Mouse (Mus musculus): Measurements from ENCODE around the gene Orai1. TPM values are rescaled to one million over a fixed set of nuclear protein-coding genes. Genes with fewer than 3 reads are reported as not detected.
"Not testable (repeated sequence)": the region's sequence is repeated elsewhere in the genome, so short reads cannot be mapped to it uniquely, and the experiment has no call there.

The Orai1 gene
- 14.2 TPM in 2 replicates for polyA plus RNA-seq (2015; fragmentation: Nextera tagmentation; extraction: Ambion mirVana)

DNA sequence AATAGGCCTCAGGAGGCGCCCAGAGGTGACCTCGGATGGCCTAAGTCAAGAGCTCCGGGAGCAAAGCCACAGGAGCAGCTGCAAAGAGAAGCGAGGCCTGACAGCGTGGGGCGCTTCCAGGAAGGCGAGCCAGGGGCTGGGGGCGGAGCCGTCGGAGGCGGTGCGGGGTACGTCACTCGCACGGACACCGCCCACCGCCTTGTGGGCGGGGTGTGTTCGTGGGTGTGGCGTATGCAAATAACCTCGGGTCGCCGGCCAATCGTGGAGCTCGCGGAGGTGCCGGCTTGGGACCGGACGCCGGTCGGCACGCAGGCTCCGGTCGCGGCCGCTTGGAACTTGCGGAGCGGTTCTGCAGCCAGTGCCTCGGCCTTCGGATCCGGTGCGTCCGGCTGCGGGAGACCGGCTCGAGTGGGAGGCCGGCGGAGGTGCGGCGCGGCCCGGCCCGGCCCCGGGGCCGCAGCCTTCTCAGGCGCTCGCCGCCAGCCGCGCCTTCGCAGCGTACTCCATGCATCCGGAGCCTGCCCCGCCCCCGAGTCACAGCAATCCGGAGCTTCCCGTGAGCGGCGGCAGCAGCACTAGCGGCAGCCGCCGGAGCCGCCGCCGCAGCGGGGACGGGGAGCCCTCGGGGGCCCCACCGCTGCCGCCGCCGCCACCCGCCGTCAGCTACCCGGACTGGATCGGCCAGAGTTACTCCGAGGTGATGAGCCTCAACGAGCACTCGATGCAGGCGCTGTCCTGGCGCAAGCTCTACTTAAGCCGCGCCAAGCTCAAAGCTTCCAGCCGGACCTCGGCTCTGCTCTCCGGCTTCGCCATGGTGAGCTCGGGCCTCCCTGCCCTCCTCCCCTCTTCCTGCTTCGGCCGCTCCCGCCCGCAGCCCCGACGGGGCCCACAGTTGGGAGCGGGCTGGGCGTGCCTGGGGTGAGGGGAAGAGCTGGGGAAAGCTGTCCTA lies at the start of gene Orai1:
Orai1 (plus strand) TSS at position 322 of the 949 bp plus-strand sequence.
- Histone ChIP-seq H3K27ac (ENCODE audit: low read depth, low read length) (peak within 1 kb of the TSS; percentile 90), H3K36me3 (ENCODE audit: control insufficient read depth, insufficient read depth, low read length) (no peaks in the 10 kb centered on the region), H3K4me3 (ENCODE audit: low read length) (peak within 1 kb of the TSS; percentile 80), H3K27me3 (replicated peaks; ENCODE audit: control insufficient read depth, insufficient read depth, low read length) (no peaks in the 10 kb centered on the region), H3K4me2 (ENCODE audit: low read length) (peak within 1 kb of the TSS; percentile 81), H3K9ac (ENCODE audit: low read depth, low read length) (peak within 1 kb of the TSS; percentile 88), H3K9me3 (ENCODE audit: control insufficient read depth, low read length) (no peaks in the 10 kb centered on the region), H3K4me1 (ENCODE audit: control insufficient read depth, insufficient read depth, low read depth, low read length) (peaks cover 21% of the 10 kb centered on the region)
- ATAC-seq, result peak; percentile 97
- under 1% methylated on average over 80 of the region's 106 CpGs for WGBS

DNA sequence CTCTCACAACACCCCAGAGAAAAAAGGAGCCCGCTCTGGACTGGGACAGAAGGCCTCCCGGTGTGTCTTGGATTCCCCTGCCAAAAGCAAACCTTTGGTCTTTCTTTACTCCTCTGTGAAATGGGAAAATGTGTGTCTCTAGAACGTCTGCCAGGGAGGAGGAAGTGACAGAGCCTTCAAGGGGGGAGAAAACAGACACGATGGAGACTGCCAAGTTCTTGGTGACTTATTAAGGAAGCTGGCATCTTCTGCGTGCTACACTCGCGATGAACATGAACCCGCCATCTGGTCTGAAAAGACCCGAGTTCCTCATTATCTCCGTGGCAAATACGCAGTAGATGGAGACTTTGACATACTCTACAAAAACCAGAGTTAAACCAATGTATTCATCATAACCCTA lies 49.4 kb upstream of the Orai1 start:
- no peak overlapping the region for H3K9ac ChIP-seq (ENCODE audit: low read depth, low read length)
- no peaks in the 10 kb centered on the region for H3K27me3 ChIP-seq (replicated peaks; ENCODE audit: control insufficient read depth, insufficient read depth, low read length)
- no peaks in the 10 kb centered on the region for H3K4me1 ChIP-seq (ENCODE audit: control insufficient read depth, insufficient read depth, low read depth, low read length)
- no peak overlapping the region for H3K4me3 ChIP-seq (ENCODE audit: low read length)
- H3K4me2 ChIP-seq (ENCODE audit: low read length), result no peak overlapping the region
- no peak overlapping the region for H3K27ac ChIP-seq (ENCODE audit: low read depth, low read length)
- WGBS, result 73% methylated on average over 11 of the region's 11 CpGs
- H3K9me3 ChIP-seq (ENCODE audit: control insufficient read depth, low read length), result no peaks in the 10 kb centered on the region
- H3K36me3 ChIP-seq (ENCODE audit: control insufficient read depth, insufficient read depth, low read length), result no peaks in the 10 kb centered on the region
- ATAC-seq, result no peak

DNA sequence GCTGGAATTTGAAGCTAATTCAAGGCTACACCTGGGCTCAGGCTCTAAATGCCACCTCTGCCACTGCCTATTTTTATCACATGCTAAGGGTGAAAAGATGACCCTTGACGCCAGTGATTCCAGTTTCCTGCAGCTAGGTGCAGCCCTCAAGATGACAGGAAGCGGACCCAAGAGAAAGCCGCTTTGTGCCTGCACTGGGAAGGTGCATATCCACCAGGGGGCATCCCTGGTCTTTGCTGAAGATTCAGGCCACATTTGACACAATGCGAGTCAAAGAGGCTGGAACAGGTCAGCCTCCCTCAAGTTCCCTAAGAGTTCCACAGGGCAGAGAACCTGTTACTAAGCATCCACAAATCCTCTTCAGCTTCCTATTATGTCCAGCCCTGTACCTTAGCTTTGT lies 46.6 kb upstream of the Orai1 start:
- H3K27ac ChIP-seq (ENCODE audit: low read depth, low read length), result no peak overlapping the region
- H3K4me3 ChIP-seq (ENCODE audit: low read length), result no peak overlapping the region
- H3K36me3 ChIP-seq (ENCODE audit: control insufficient read depth, insufficient read depth, low read length), result no peaks in the 10 kb centered on the region
- no peak overlapping the region for H3K4me2 ChIP-seq (ENCODE audit: low read length)
- no peak for ATAC-seq
- no peaks in the 10 kb centered on the region for H3K4me1 ChIP-seq (ENCODE audit: control insufficient read depth, insufficient read depth, low read depth, low read length)
- no peak overlapping the region for H3K9ac ChIP-seq (ENCODE audit: low read depth, low read length)
- H3K9me3 ChIP-seq (ENCODE audit: control insufficient read depth, low read length), result no peaks in the 10 kb centered on the region
- no peaks in the 10 kb centered on the region for H3K27me3 ChIP-seq (replicated peaks; ENCODE audit: control insufficient read depth, insufficient read depth, low read length)
- WGBS, result 33% methylated on average over 4 of the region's 4 CpGs

DNA sequence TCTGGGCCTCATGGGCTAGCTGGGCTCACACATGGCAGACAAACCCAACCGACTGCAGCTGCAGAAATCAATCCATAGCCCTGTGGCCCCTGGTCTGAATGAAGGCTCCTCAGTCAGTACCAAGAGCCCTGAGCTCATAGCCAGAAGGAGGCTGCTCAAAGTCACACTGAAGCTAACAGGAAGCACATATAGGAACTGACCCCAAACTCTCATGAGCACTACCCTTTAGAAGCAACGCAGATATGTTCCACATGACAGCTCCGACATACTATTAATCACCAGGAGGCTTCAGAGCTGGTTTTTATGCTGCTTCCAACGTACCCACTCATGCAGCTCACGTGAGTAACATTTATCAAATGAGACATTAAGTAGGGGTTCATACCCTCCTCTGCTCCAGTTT lies 44.8 kb upstream of the Orai1 start:
- no peak for ATAC-seq
- Histone ChIP-seq H3K27me3 (replicated peaks; ENCODE audit: control insufficient read depth, insufficient read depth, low read length) (no peaks in the 10 kb centered on the region), H3K4me2 (ENCODE audit: low read length) (no peak overlapping the region), H3K4me3 (ENCODE audit: low read length) (no peak overlapping the region), H3K27ac (ENCODE audit: low read depth, low read length) (no peak overlapping the region), H3K4me1 (ENCODE audit: control insufficient read depth, insufficient read depth, low read depth, low read length) (no peaks in the 10 kb centered on the region), H3K36me3 (ENCODE audit: control insufficient read depth, insufficient read depth, low read length) (no peaks in the 10 kb centered on the region), H3K9ac (ENCODE audit: low read depth, low read length) (no peak overlapping the region), H3K9me3 (ENCODE audit: control insufficient read depth, low read length) (no peaks in the 10 kb centered on the region)
- 72% methylated on average over 5 of the region's 5 CpGs for WGBS

DNA sequence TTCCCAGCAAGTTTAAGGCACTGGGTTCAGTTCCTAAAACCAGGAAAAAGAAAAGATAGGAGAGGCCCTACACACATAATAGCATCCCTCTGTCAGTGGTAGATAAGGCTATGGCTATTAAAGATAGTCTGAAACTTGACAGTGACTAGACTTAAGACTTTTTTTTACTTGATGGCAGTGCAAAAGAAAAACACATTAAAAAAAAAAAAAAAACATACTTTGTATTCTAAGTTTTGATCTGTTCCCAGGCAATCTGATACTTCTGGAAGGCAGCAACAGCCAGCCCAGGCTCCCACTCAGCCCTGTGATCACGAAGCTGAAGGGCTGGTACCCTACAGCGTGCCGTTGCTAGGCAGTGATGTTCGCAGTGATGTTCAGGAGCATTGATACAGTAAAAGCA lies 43.4 kb upstream of the Orai1 start:
- 81% methylated on average over 4 of the region's 4 CpGs for WGBS
- H3K36me3 ChIP-seq (ENCODE audit: control insufficient read depth, insufficient read depth, low read length), result no peaks in the 10 kb centered on the region
- H3K9me3 ChIP-seq (ENCODE audit: control insufficient read depth, low read length), result no peaks in the 10 kb centered on the region
- H3K4me1 ChIP-seq (ENCODE audit: control insufficient read depth, insufficient read depth, low read depth, low read length), result no peaks in the 10 kb centered on the region
- no peak overlapping the region for H3K27ac ChIP-seq (ENCODE audit: low read depth, low read length)
- H3K4me2 ChIP-seq (ENCODE audit: low read length), result no peak overlapping the region
- no peaks in the 10 kb centered on the region for H3K27me3 ChIP-seq (replicated peaks; ENCODE audit: control insufficient read depth, insufficient read depth, low read length)
- ATAC-seq, result no peak
- no peak overlapping the region for H3K4me3 ChIP-seq (ENCODE audit: low read length)
- H3K9ac ChIP-seq (ENCODE audit: low read depth, low read length), result no peak overlapping the region

DNA sequence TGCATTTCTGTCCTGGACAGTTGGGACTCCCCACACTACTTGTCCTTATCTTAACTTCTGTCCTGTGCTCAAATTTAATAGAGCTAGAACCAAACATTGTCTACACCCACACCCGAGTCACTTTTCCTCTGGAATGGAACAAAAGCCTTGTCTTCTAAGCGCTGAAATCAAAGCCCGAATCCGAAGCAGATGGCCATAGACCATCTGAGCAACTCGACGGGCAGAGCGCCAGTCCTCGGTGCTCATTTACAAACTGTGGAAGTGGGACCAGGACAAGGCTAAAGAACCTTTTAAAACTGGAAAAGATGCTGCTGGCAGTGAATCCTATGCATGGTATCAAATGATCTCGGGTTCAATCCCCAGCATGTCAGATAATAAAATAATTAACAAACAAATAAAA lies 42.8 kb upstream of the Orai1 start:
- Histone ChIP-seq H3K4me3 (ENCODE audit: low read length) (no peak overlapping the region), H3K4me1 (ENCODE audit: control insufficient read depth, insufficient read depth, low read depth, low read length) (no peaks in the 10 kb centered on the region), H3K27me3 (replicated peaks; ENCODE audit: control insufficient read depth, insufficient read depth, low read length) (no peaks in the 10 kb centered on the region), H3K27ac (ENCODE audit: low read depth, low read length) (peak overlapping the region; percentile 17; the same call in 1 of the 2 replicates), H3K9me3 (ENCODE audit: control insufficient read depth, low read length) (no peaks in the 10 kb centered on the region), H3K9ac (ENCODE audit: low read depth, low read length) (no peak overlapping the region), H3K4me2 (ENCODE audit: low read length) (no peak overlapping the region), H3K36me3 (ENCODE audit: control insufficient read depth, insufficient read depth, low read length) (no peaks in the 10 kb centered on the region)
- ATAC-seq, result no peak
- 59% methylated on average over 9 of the region's 9 CpGs for WGBS

DNA sequence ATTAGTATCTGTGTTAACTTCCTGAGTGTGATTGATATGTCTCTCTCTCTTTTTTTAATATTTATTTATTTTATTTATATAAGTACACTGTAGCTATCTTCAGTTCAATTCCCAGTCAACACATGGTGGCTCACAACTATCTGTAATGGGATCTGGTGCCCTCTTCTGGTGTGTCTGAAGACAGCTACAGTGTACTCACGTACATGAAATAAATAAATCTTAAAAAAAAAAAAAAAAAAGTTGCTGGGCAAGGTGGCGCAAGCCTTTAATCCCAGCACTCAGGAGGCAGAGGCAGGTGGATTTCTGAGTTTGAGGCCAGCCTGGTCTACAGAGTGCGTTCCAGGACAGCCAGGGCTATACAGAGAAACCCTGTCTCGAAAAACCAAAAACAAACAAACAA lies 40.2 kb upstream of the Orai1 start:
- H3K4me1 ChIP-seq (ENCODE audit: control insufficient read depth, insufficient read depth, low read depth, low read length); ATAC-seq; H3K27me3 ChIP-seq (replicated peaks; ENCODE audit: control insufficient read depth, insufficient read depth, low read length); H3K27ac ChIP-seq (ENCODE audit: low read depth, low read length); H3K4me3 ChIP-seq (ENCODE audit: low read length); H3K9me3 ChIP-seq (ENCODE audit: control insufficient read depth, low read length); H3K36me3 ChIP-seq (ENCODE audit: control insufficient read depth, insufficient read depth, low read length); H3K9ac ChIP-seq (ENCODE audit: low read depth, low read length); H3K4me2 ChIP-seq (ENCODE audit: low read length): not testable (repeated sequence)
- 93% methylated on average over 4 of the region's 4 CpGs for WGBS

DNA sequence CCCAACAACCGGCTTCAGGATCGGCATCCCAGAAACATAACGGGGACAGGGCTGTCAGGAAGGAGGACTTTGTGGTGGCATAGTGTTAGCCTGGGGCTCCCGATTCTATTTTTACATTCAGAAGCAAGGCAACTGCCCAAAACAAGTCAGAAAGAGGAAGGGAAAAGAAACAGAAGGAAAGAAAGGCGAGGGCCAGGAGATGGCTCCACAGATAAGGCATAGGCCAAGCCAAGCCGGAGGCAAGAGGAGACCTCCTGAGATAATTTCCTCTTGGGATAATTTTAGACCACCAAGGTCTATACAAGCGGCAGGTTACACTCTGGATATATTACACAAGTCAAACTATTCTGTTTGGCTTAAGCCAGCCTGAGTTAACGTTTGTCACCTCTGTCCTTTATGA lies 35.9 kb upstream of the Orai1 start:
- no peak overlapping the region for H3K27ac ChIP-seq (ENCODE audit: low read depth, low read length)
- H3K36me3 ChIP-seq (ENCODE audit: control insufficient read depth, insufficient read depth, low read length), result no peaks in the 10 kb centered on the region
- H3K4me3 ChIP-seq (ENCODE audit: low read length), result no peak overlapping the region
- H3K4me1 ChIP-seq (ENCODE audit: control insufficient read depth, insufficient read depth, low read depth, low read length), result no peaks in the 10 kb centered on the region
- 85% methylated on average over 8 of the region's 8 CpGs for WGBS
- H3K27me3 ChIP-seq (replicated peaks; ENCODE audit: control insufficient read depth, insufficient read depth, low read length), result no peaks in the 10 kb centered on the region
- no peak for ATAC-seq
- H3K4me2 ChIP-seq (ENCODE audit: low read length), result no peak overlapping the region
- H3K9me3 ChIP-seq (ENCODE audit: control insufficient read depth, low read length), result no peaks in the 10 kb centered on the region
- no peak overlapping the region for H3K9ac ChIP-seq (ENCODE audit: low read depth, low read length)

DNA sequence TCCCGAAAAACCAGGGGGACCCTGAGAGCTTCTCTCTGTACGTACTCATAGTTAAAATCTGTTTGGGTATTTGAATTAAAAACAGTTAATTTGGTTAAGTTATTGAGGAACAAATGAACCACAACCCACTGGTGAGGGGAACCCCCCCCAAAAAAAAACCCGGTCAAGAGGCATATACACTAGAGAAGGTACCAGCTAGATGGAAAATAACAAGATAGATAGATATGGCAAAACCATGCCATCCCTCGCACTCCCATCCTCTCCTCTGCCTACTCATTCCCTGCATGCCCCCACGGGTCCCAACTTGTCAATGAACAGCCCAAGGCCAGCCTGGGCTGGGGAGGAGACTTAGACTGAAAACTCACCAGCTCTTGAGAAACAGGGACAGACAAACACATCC lies 30.4 kb upstream of the Orai1 start:
- peaks cover 16% of the 10 kb centered on the region for H3K4me1 ChIP-seq (ENCODE audit: control insufficient read depth, insufficient read depth, low read depth, low read length)
- H3K9me3 ChIP-seq (ENCODE audit: control insufficient read depth, low read length), result no peaks in the 10 kb centered on the region
- no peak overlapping the region for H3K4me3 ChIP-seq (ENCODE audit: low read length)
- H3K36me3 ChIP-seq (ENCODE audit: control insufficient read depth, insufficient read depth, low read length), result no peaks in the 10 kb centered on the region
- no peak overlapping the region for H3K9ac ChIP-seq (ENCODE audit: low read depth, low read length)
- no peak for ATAC-seq
- H3K27me3 ChIP-seq (replicated peaks; ENCODE audit: control insufficient read depth, insufficient read depth, low read length), result no peaks in the 10 kb centered on the region
- no peak overlapping the region for H3K27ac ChIP-seq (ENCODE audit: low read depth, low read length)
- WGBS, result 83% methylated on average over 5 of the region's 5 CpGs
- H3K4me2 ChIP-seq (ENCODE audit: low read length), result no peak overlapping the region

Data from hindbrain, embryonic 16.5 days (tissue).